ENCODE assay signal across 16 mouse cellular contexts in genomic region chr8:78847240-78847639, GRCm38 (mm10).
"Had no signal": no experiment of that assay in that cellular context is flagged by ENCODE, and none has a peak within 500 bp of the region (broad histone marks: within the 10 kb centered on the region; RNA-seq: fewer than 3 reads in every experiment).

No protein-coding gene starts in this region.

- DNase-seq: kidney, adult 11 months; kidney, adult 9 months; kidney, postnatal 14 days; liver; liver, embryonic 13.5 days; liver, postnatal 0 days; right cerebral cortex, postnatal 4 days; spleen, adult 18-20 months; thymus, adult 18-20 months; thymus, postnatal 14 days had no signal

- H3K4me1 ChIP-seq: liver, embryonic 13.5 days; megakaryocyte, embryonic 14.5 days; midbrain, embryonic 15.5 days; neural tube, embryonic 12.5 days had no signal

- H3K27me3 ChIP-seq: liver, embryonic 13.5 days; megakaryocyte, embryonic 14.5 days; midbrain, embryonic 15.5 days; neural tube, embryonic 12.5 days had no signal

- ATAC-seq: liver, postnatal 0 days; midbrain, embryonic 15.5 days had no signal

- H3K4me3 ChIP-seq: left cerebral cortex, adult 2 months; liver, embryonic 13.5 days; megakaryocyte, embryonic 14.5 days; midbrain, embryonic 15.5 days; neural tube, embryonic 12.5 days had no signal

- H3K36me3 ChIP-seq: liver, embryonic 13.5 days; midbrain, embryonic 15.5 days; neural tube, embryonic 12.5 days had no signal

- H3K9me3 ChIP-seq: liver, embryonic 13.5 days; megakaryocyte, embryonic 14.5 days; midbrain, embryonic 15.5 days; neural tube, embryonic 12.5 days had no signal

- H3K4me2 ChIP-seq: liver, embryonic 13.5 days; midbrain, embryonic 11.5 days; midbrain, embryonic 15.5 days; neural tube, embryonic 12.5 days had no signal

- H3K9ac ChIP-seq: liver, embryonic 13.5 days; liver, postnatal 0 days; midbrain, embryonic 15.5 days; neural tube, embryonic 12.5 days had no signal

- H3K27ac ChIP-seq: left cerebral cortex, adult 2 months; liver, embryonic 13.5 days; macrophage; midbrain, embryonic 15.5 days; neural tube, embryonic 12.5 days had no signal
